Mouse (Mus musculus) olfactory bulb, adult 2 months (tissue): Measurements from ENCODE around the gene Lmod1.

Experiments
- CTCF ChIP-seq: fragments of 200-500 bp; IDR thresholded peaks from 2 replicates; pipeline ENCODE4 v1.5.1; 2012; ENCODE audit warnings: low read depth, mild to moderate bottlenecking, low read length, moderate library complexity; ENCODE audit not compliant: insufficient read depth
- POLR2A ChIP-seq: fragments of 200-500 bp; IDR thresholded peaks from 2 replicates; pipeline ENCODE4 v1.6.1; 2012; ENCODE audit warnings: mild to moderate bottlenecking, low read depth, low read length, moderate library complexity; ENCODE audit not compliant: insufficient read depth

DNA sequence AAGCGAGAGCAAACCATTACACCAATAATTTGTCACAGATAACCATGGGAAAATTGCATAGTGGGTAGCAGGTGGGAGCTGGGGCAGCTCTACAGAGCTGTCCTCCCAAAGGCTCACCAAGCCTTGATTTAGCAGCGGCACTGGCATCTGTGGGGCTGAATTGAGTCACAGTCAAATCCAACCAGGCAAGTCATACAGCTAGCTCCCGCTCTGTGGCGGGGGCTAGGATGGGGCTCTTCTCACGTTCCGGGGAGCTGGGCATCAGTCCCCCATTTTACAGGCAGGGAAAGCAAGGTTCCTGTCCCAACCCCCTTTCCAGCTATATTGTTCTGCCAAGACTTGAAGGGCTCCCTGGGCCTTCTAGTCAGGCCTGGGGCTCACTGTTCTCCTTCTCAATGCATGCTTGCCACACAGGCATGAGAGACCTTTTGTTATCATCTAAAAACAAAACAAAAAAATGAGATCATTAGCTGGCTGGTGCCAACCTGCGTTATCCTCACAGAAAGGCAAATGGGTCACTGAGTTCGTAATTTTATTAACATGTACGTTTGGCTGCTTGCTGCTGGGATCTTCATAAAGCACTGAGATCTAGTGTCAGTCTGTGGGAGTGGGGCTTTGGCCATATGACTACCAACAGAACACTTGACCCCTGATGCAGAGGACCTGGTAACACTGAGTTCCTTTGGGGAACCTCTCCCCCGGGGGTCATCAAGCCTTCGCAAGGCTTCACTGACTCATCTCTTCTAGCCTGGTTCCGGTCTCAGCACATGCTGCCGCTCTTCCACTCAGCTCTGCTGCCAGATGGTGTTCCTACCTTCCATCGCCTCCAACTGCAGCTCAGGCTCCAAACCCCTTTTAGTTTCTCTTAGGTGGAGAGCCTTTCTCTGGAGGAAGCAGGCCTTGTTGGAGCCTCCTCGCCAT, 55.7 kb downstream of the Lmod1 start:
- TF ChIP-seq CTCF (no peak), POLR2A (no peak)
